Mouse (Mus musculus) heart, adult 8-10 months (tissue): Measurements from ENCODE around the gene Pcnx2. TPM values are rescaled to one million over a fixed set of nuclear protein-coding genes. Genes with fewer than 3 reads are reported as not detected.

ENCODE experiments used
- DNase-seq: peaks from one replicate; pipeline ENCODE4 v3.0.0; 2022; ENCODE audit warnings: low spot score
- total RNA-seq, 4 experiments: library from RNA; stranded (reverse); gene quantifications; 2 replicates each; pipeline ENCODE4 v1.2.4; 2022

Gene Pcnx2
- total RNA-seq, 4 experiments from 2014 or later, result 0.49 to 0.90 (median 0.64) TPM

DNA sequence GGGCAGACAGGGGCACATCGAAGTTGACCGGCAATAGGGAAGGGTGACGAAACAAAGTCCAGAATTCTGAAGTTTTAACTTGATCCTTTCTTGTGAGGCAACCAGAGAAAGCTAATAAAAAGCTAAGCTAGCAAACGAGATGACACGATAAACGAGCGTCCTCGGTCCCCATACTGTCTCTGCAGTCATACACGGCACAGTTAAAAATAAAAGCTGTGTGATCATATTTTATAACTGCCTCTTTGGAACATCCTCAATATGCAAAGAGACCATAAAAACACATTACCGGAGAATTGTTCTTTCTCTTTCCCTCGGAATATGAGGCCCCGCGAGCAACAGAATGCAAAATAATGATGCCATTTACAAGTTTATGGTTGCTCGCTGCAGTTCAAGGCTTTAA, 76.1 kb downstream of the Pcnx2 start:
- DNase-seq, result no peak

DNA sequence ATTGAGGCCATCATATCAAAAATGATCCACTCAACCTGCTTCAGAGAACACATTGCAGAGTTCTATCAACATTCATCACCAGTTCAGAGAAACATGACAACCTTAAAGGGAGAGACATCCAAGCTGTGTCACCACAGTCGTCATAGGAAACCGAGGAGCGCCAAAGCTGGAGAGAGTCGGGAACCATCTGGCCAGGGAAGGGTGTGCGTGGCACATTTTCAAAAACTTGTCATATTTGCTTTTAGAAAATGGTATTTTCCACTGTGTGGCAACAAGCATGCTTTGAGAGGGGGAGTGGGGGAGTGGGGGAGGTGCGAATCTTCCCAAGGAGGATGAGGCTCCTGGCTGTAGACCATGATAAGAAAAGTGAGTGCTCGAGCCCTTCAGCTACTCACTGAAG, 78.3 kb downstream of the Pcnx2 start:
- DNase-seq, result no peak

DNA sequence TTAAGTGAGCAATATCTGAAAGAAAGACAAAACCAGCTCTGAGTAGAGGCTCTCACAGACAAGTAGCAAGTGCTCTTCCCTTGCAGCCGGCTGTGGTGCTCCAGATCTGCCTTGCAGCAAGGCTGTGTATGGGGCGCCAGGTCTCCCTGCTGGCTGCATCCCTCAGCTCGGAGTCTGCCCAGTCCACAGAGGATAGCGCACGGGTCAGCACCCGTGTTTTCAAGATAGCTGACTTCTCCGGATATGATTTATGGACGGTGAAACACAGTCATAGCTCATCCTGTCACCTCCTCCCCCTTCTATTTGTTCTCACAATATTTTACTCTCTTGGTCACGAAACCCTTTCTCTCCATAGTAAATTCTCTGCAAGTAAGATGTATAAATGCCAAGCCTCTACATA, 79.3 kb downstream of the Pcnx2 start:
- DNase-seq, result no peak

- no peak for DNase-seq
These were observed 81.4 kb downstream of the Pcnx2 start for GRCm38 (mm10) chr8:125816742-125817141.

DNA sequence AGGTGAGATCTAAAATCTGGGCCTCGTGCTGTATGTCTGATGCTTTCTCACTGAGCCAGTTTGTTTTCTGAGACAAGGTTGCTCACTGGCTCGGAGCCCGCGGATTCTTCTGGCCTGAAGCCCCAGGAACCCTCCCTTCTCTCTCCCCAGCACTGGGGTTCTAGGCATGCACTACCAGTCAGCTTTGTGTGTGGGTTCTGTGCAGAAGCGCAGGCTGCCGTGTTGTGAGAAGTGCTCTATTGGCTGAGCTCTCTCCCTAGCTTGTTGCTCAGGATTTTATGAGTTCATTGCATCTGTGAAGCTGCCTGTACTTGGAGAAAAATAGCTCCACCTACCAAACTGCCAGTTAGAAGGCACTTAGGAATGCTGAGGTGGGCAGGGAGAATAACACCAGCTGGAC, 89.3 kb downstream of the Pcnx2 start:
- no peak for DNase-seq

DNA sequence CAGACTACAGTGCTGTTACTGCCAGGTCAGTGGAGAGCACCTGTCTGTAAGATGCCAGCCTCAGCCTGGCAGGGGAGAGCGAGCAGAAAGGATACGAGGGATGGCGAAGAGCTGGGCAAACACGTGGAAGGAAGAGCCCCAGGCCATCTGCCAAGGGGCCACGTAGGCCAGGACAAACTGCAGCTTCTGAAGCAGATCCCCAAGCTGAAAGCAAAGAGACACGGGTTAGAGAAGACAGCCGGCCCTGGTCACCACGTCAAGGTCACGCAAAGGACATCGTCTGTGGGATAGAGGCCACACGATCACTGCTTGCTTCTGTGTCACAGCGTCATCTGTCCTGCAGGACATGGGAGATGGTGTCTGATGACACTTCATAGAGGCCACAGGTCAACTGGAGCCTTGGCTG, 90.2 kb downstream of the Pcnx2 start:
- DNase-seq, result no peak

DNA sequence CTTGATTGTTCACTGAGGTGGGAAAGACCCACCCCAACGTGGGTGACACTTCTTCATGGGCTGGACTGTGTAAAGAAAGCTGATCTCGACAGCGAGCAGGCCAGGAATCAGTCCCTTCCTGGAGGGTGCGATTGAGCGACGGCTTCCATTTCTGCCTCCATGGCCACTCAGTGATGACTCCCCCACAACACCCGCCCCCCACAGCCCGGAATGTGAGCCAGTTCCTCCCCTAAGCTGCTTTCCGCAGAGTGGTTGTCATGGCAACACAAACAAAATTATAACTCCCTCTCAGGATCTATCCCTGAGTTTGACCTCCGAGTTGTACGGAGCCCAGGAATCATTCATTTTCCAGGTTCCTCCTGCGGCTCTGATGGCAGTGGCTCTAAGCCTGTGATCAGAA, 91.7 kb downstream of the Pcnx2 start:
- no peak for DNase-seq

GRCm38 (mm10) chr8:125796970-125797369, 101.1 kb downstream of the Pcnx2 start:
- DNase-seq, result no peak

DNA sequence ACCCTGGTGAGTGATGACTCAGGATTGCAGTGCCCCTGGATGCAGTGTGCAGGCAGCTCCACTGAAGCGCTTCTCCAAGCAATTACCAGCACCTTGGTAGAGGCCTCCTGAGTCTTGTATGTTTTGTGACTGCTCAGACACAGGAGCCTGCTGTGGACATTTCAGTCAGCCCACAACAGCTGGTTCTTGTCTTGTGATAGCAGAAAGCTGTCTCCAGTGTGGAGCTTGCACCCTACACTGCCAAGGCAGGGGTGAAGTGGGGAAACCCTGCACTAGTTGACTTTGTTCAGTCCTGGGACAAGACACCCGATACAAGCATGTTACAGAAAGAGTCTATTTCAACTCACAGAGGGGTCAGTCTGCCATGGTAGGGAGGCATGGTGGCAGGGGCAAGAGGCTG, 102.8 kb downstream of the Pcnx2 start:
- no peak for DNase-seq

DNA sequence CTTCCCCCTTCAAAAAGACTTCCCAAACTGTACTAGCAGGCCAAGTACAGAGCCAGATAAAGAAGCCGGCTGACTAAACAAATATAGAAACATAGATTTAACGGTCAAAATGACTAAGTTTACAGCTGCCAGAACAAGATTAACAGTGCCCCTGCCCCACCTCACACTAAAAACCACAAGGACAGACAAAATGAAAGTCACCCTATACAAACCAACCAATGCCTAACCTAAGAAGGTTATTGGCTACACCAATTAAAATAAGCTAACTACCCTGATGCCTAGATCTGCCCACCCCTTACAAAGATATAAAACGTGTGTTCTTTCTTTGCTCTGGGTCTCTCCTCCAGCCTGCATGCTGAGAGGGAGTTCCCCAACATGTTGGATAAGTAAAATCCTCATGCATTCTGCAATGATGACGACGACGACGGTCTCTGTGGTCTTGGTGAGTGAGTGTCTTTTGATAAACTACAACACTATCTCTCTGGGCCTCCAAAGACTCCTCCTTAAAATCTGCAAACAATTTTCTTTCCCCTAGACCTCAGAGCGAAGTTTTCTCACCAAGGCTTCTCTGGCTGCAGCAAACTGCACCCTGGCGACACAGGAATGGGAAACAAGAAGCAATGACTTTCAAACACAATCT, 105.2 kb downstream of the Pcnx2 start:
- no peak for DNase-seq

DNA sequence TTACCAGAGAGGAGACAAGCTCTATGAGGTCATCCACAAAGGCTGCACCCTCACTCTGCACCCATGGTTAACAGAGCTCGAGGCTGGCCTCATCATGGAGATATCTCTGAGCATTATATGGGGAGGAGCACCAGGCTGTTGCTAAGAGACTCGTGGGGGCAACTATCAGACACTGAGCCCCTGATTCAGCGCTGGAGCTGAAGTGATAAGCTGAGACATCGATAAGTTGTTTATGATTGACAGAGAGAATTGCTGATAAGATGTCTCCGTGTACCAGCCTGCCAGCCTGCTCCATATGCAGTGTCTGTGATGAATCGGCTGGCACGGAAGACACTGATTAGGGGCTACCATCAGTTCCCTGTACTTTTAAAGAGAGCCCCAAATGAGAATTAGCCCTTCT, 111.2 kb downstream of the Pcnx2 start:
- DNase-seq, result no peak

- DNase-seq, result no peak
These were observed 116.0 kb downstream of the Pcnx2 start for GRCm38 (mm10) chr8:125782161-125782560.

DNA sequence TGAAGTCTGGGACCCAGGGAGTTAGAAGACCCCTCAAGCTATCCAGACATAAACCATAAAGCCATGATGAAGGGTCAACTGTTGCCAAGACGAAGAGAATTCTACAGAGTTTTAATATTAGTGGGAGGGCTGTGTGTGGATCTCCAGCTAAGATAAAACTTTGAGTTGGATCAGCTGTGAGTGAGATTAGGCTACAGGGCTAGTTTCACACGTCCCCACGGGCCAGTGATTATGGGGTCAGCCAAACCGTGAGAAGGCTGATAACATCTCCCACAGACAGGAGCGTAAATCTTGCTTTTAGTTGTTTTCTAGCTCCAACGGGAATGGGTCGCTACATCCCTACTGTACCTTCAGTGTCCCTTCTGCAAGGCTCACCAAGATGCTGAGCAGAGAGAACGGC, 118.5 kb downstream of the Pcnx2 start:
- DNase-seq, result no peak

DNA sequence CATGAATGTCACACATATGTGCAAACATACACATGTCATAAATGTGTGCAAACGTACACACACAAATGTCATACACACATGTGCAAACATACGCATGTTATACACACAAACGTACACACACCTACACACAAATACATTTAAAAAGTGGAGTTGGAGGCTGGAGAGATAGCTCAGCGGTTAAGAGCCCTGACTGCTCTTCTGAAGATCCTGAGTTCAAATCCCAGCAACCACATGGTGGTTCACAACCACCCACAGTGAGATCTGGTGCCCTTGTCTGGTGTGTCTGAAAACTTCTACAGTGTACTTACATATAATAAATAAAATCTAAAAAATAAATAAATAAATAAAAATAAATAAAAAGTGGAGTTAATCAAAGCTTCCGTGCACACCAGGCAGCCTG, 119.2 kb downstream of the Pcnx2 start:
- no peak for DNase-seq

DNA sequence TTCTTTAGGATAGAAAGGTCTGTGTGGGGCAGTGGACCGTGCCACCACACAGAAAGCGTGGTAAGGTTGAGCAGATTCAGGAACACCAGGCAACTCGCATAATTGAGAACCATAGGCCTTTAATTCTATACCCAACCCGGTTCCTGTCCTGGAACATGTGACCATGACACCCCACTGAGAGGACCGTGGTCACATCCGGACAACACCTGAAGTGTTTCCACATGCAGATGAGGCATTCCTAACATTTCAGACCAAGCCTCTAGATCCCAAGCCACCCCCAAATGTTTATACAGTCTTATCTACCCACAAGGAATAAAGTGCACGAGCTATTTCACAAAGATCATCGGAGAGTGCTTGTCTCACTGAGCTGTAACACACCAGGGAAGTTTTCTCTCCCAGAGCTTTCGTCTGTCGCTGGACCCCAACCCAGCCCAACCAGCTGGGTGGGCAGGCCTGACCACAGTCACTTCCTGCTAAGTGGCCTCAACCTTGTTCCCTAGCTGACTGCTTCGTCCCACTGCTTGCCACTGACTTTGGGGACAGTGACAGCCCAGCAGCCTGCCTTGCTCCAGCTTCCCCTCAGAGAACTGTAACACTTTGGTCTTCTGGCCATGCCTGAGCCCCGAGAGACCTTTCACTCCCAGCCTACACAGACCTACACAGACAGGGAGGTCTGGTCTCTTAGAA, 120.5 kb downstream of the Pcnx2 start:
- no peak for DNase-seq

- DNase-seq, result no peak
These were observed 121.3 kb downstream of the Pcnx2 start for GRCm38 (mm10) chr8:125776800-125777199.

DNA sequence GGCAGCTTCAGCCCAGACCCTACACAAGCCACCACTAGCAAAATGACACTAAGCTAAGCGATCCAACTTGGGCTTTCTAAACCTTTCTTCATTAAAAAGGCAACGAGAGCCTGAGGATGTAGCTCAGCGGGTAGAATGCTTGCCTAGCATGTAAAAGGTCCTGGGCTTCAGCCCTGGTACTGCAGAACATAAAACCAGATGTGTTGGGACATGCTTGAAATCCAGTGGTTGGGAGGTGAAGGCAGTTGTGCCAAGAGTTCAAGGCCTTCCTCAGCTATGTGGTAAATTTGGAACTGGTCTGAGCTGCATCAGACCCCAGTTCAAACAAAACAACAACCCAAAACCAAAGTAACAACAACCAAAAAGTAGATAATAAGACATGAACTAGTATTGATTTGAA, 121.8 kb downstream of the Pcnx2 start:
- DNase-seq, result no peak

DNA sequence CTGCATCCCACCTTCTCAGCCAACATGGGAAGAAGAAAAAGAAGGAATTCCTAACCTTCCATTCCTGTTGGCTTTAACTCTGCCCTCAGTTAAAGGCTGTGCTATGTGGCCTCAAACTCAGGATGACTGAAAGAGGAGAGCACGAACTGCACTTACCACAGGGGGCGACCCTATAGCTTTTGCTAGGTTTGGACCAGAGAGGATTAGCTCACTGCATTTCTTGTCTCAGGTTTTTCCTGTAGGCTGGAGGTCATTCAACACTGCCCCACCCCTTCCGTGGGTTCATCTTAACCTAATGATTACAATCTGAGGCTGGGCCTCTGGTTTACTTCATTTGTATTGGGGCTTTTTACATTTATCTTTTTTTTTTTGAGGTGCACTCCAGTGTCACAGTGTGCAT, 123.1 kb downstream of the Pcnx2 start:
- DNase-seq, result no peak

DNA sequence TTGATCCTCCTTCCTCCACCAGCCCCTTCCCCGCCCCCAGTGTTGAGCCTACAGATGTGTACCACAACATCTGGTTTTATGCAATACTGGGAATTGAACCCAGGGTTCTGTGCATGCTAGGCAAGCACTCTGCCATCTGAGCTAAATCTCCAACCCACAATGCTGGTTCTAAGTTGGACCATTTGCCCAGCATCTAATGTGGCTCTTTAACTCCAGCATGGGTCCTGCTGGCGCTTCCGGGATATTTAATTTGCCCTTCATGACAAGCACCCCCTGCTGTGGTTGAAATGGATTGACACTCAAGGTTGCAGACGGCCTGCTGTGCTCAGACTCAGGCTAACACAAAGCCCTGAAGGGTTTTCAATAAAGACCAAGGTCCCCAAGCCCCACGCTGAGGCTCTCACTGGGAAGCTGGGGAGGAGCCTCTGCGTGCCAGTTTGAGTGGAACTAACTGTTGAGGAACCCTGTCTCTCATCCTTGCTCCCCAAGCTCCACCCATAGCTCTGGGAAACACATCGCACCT, 124.8 kb downstream of the Pcnx2 start:
- no peak for DNase-seq

DNA sequence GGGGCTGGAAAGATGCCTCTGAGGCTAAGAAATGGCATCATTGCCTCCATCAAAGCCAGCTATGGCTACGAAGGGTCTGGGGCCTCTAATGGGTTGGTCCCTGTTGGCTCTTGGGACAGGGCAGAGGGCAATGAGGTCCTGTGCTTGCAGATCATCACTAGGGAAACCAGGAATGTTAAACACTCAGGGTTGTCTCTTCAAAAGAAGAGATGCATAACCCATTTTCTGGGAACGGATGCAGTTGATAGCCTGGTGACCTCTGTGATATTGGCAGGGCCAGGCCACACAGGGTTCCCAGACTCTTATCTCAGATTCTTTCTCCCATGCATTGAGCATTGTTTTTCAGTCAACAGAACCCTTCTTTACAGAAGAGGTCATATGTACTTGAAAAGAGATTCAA, 125.8 kb downstream of the Pcnx2 start:
- DNase-seq, result no peak

- no peak for DNase-seq
These were observed 130.0 kb downstream of the Pcnx2 start for GRCm38 (mm10) chr8:125768079-125768478.

DNA sequence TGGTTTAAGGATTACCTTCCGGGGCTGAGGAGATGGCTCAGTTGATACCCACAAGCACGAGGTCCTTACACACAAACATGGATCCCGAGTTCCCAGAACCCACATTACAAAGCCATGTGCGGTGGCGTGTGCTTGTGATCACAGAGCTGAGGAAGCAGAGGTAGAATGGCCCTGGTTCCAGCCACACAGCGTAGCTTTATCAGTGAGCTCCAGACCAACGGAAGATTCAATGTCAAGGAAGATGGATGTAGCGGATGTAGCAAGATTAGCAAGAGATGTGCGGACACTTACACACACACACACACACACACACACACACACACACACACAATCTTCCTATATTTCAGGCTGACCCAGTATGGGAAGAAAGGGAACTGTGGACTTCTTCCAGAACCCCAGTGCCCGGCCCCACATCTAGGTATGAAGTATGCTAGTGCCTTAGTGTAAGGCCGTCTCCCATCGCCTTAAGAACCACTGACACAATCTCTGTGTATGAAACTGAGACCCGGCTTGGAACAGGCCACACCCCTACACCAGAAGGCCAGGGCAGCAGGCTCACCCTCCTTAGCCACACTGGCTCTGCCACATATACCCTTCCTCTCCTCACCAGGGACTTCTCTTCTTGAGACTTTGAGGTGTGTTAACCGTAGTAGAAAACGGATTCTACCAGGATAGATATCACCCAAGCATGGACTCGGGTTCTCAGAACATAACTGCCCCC, 134.9 kb downstream of the Pcnx2 start:
- no peak for DNase-seq

- DNase-seq, result no peak
These were observed 139.1 kb downstream of the Pcnx2 start for GRCm38 (mm10) chr8:125759022-125759421.
